Mouse (Mus musculus) ES-E14 (cell line): ENCODE data around the gene Dda1.

Experiments used
- HCFC1 ChIP-seq: IDR thresholded peaks from 2 replicates; pipeline ENCODE4 v1.6.1; 2012; ENCODE audit warnings: low read length, inconsistent platforms, borderline replicate concordance; ENCODE audit not compliant: insufficient read depth
- MAFK ChIP-seq: IDR thresholded peaks from 2 replicates; pipeline ENCODE4 v1.6.1; 2014; ENCODE audit warnings: mild to moderate bottlenecking, low read depth, low read length, inconsistent platforms; ENCODE audit not compliant: insufficient read depth
- ZC3H11A ChIP-seq: IDR thresholded peaks from 2 replicates; pipeline ENCODE4 v1.6.1; 2012; ENCODE audit warnings: low read depth, mild to moderate bottlenecking, inconsistent platforms, low read length, borderline replicate concordance

- TF ChIP-seq HCFC1 (no peak), MAFK (no peak), ZC3H11A (no peak)
Observed at GRCm38 (mm10) chr8:71505326-71505725, 36.3 kb downstream of the Dda1 start.
